Mouse (Mus musculus) liver, embryonic 14.5 days (tissue): ENCODE results near the gene Upp2.

Experiments used
- CTCF ChIP-seq: IDR thresholded peaks from 2 replicates; pipeline ENCODE4 v1.5.1; 2016; ENCODE audit warnings: antibody characterized with exemption, low read depth, control low read depth
- EP300 ChIP-seq: IDR thresholded peaks from 2 replicates; pipeline ENCODE4 v1.6.1; 2016; ENCODE audit warnings: antibody characterized with exemption, low read depth

- TF ChIP-seq CTCF = no peak
- TF ChIP-seq EP300 = no peak
Measured at GRCm38 (mm10) chr2:58629440-58629839, 62.3 kb downstream of the Upp2 start.
